Mouse (Mus musculus): ENCODE measurements at regions not wholly inside any gene's neighbourhood (a gene's known extent, or its start where the extent isn't known, plus 50 kb on each side); places are given as distances from the start of the nearest gene placed in this dataset.

GRCm38 (mm10) chrX:99522830-99523229, 51.8 kb upstream of the Pja1 start:
- Histone ChIP-seq H3K27me3 (ENCODE audit: control insufficient read depth, insufficient read depth, low read length) (peaks cover 12% of the 10 kb centered on the region), H3K9ac (ENCODE audit: low read length) (no peak overlapping the region)
- 26% methylated on average over 5 of the region's 5 CpGs for WGBS

DNA sequence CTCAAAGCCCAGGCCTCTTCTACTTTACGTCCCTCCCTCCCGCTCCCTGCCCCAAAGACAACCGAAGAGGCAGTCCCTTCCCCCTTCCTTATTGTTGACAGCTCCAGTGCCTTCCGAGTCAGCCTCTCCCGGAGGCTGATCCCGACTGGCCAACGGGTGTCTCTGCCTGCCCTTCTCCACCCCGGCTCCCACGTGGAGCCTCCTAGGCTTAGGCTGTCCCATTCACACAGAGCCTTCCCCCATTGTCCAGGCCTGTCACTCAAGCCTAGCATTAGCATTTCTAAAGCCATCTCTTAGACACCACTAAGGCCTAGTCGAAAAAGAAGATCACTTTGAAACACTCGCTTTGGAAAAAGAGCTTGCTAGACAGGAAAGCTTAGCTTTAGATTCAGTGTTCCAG, 51.2 kb upstream of the Pja1 start:
- Histone ChIP-seq H3K4me3 (ENCODE audit: control insufficient read depth in 1 of 2, insufficient read depth in 1 of 2, low read depth in 1 of 2, low read length in 2 of 2) (no peak overlapping the region), H3K9ac (ENCODE audit: low read length) (no peak overlapping the region), H3K27ac (replicated peaks in 1 of 2; ENCODE audit: control insufficient read depth in 1 of 2, insufficient read depth in 1 of 2, low read depth in 2 of 2, low read length in 2 of 2) (no peak overlapping the region), H3K36me3 (ENCODE audit: control insufficient read depth, insufficient read depth, low read length) (no peaks in the 10 kb centered on the region), H3K4me2 (ENCODE audit: low read length) (no peak overlapping the region), H3K4me1 (ENCODE audit: control insufficient read depth in 2 of 2, insufficient read depth in 2 of 2, low read length in 2 of 2) (no peaks in the 10 kb centered on the region), H3K27me3 (ENCODE audit: control insufficient read depth, insufficient read depth, low read length) (peaks cover 12% of the 10 kb centered on the region), H3K9me3 (ENCODE audit: control insufficient read depth, low read length) (no peaks in the 10 kb centered on the region)
- ATAC-seq (ENCODE audit: insufficient number of reproducible peaks, insufficient read depth, low FRiP score, low read depth), result no peak
- WGBS, result 49% methylated on average over 11 of the region's 11 CpGs

More at GRCm38 (mm10) chrX:99522830-99523229, 51.8 kb upstream of the Pja1 start:
- Histone ChIP-seq H3K4me2 (ENCODE audit: low read length) (no peak overlapping the region), H3K4me1 (ENCODE audit: control insufficient read depth in 2 of 2, insufficient read depth in 2 of 2, low read length in 2 of 2) (no peaks in the 10 kb centered on the region), H3K27ac (replicated peaks in 1 of 2; ENCODE audit: control insufficient read depth in 1 of 2, insufficient read depth in 1 of 2, low read depth in 2 of 2, low read length in 2 of 2) (no peak overlapping the region), H3K4me3 (ENCODE audit: control insufficient read depth in 1 of 2, insufficient read depth in 1 of 2, low read depth in 1 of 2, low read length in 2 of 2) (no peak overlapping the region), H3K36me3 (ENCODE audit: control insufficient read depth, insufficient read depth, low read length) (no peaks in the 10 kb centered on the region), H3K9me3 (ENCODE audit: control insufficient read depth, low read length) (no peaks in the 10 kb centered on the region)
- ATAC-seq (ENCODE audit: insufficient number of reproducible peaks, insufficient read depth, low FRiP score, low read depth), result no peak

GRCm38 (mm10) chrX:99521866-99522265, 50.8 kb upstream of the Pja1 start:
- no peak overlapping the region for H3K4me2 ChIP-seq (ENCODE audit: low read length)
- WGBS, result 67% methylated on average over 7 of the region's 7 CpGs
- no peak overlapping the region for H3K27ac ChIP-seq (replicated peaks in 1 of 2; ENCODE audit: control insufficient read depth in 1 of 2, insufficient read depth in 1 of 2, low read depth in 2 of 2, low read length in 2 of 2)
- ATAC-seq (ENCODE audit: insufficient number of reproducible peaks, insufficient read depth, low FRiP score, low read depth), result no peak
- H3K4me1 ChIP-seq (ENCODE audit: control insufficient read depth in 2 of 2, insufficient read depth in 2 of 2, low read length in 2 of 2), result no peaks in the 10 kb centered on the region
- peaks cover 12% of the 10 kb centered on the region for H3K27me3 ChIP-seq (ENCODE audit: control insufficient read depth, insufficient read depth, low read length)
- H3K36me3 ChIP-seq (ENCODE audit: control insufficient read depth, insufficient read depth, low read length), result no peaks in the 10 kb centered on the region
- H3K9ac ChIP-seq (ENCODE audit: low read length), result no peak overlapping the region
- no peak overlapping the region for H3K4me3 ChIP-seq (ENCODE audit: control insufficient read depth in 1 of 2, insufficient read depth in 1 of 2, low read depth in 1 of 2, low read length in 2 of 2)
- H3K9me3 ChIP-seq (ENCODE audit: control insufficient read depth, low read length), result no peaks in the 10 kb centered on the region
